9 mouse cellular contexts compared by ENCODE assay signal in genomic region chr8:26351643-26352540, GRCm38 (mm10).
DNase-seq lines count a peak whose midpoint lies in the region; ATAC-seq and TF ChIP-seq lines count a peak whose summit lies in the region.
"Had no signal": no experiment of that assay in that cellular context is flagged by ENCODE, and none has a peak within 500 bp of the region (broad histone marks: within the 10 kb centered on the region; RNA-seq: fewer than 3 reads in every experiment).

No protein-coding gene starts in this region.

- no peak for TF ChIP-seq POLR2A in lung, adult 2 months (IDR thresholded peaks at IDR 0.05; ENCODE audit: borderline replicate concordance, extremely low read depth, low read depth, low read length)

- no peaks in the 10 kb centered on the region for H3K27me3 ChIP-seq in heart, embryonic 13.5 days (replicated peaks)
- 0 out of 2 replicates have a peak, but pooled peaks cover 3% of the 10 kb centered on the region for H3K27me3 ChIP-seq in kidney, postnatal 0 days (ENCODE audit: insufficient read depth, low read length)

- H3K4me3 ChIP-seq in heart, embryonic 13.5 days = peak overlapping the region; percentile 49
- peak overlapping the region; percentile 17 for H3K4me3 ChIP-seq in kidney, postnatal 0 days (replicated peaks; ENCODE audit: low read depth, low read length)
- H3K4me3 ChIP-seq in lung, adult 2 months (replicated peaks; ENCODE audit: extremely low read depth, low read depth, low read length) = no peak overlapping the region

- 33% methylated on average over 21 of the region's 21 CpGs for WGBS in heart, embryonic 13.5 days
- 8% methylated on average over 21 of the region's 21 CpGs for WGBS in kidney, postnatal 0 days
- WGBS in lung, adult 2 months = 24% methylated on average over 21 of the region's 21 CpGs

- no peak for TF ChIP-seq CTCF in kidney, postnatal 0 days (IDR thresholded peaks at IDR 0.05; ENCODE audit: low read depth)
- TF ChIP-seq CTCF in lung, adult 2 months (IDR thresholded peaks at IDR 0.05; ENCODE audit: insufficient read depth, low read length) = no peak

- H3K9me3 ChIP-seq in heart, embryonic 13.5 days = no peaks in the 10 kb centered on the region
- H3K9me3 ChIP-seq in kidney, postnatal 0 days (replicated peaks; ENCODE audit: low read length) = no peaks in the 10 kb centered on the region
- H3K9me3 ChIP-seq: G1E had no signal

- H3K36me3 ChIP-seq in heart, embryonic 13.5 days = no peaks in the 10 kb centered on the region
- H3K36me3 ChIP-seq in kidney, postnatal 0 days (ENCODE audit: insufficient read depth, low read length) = no peaks in the 10 kb centered on the region
- H3K36me3 ChIP-seq: G1E had no signal

- peak overlapping the region; percentile 69 for H3K9ac ChIP-seq in heart, embryonic 13.5 days
- H3K9ac ChIP-seq in kidney, postnatal 0 days (ENCODE audit: low read depth, low read length) = no peak overlapping the region

- H3K4me2 ChIP-seq in heart, embryonic 13.5 days = peak overlapping the region; percentile 73
- peak overlapping the region; percentile 58 for H3K4me2 ChIP-seq in kidney, postnatal 0 days (ENCODE audit: low read length)

- peak overlapping the region; percentile 91 for H3K27ac ChIP-seq in heart, embryonic 13.5 days (replicated peaks)
- peak overlapping the region; percentile 88 for H3K27ac ChIP-seq in kidney, postnatal 0 days

- ATAC-seq in heart, embryonic 13.5 days (ENCODE audit: extremely low read depth, insufficient number of reproducible peaks, low FRiP score, low TSS enrichment) = peak; percentile 62; the same call in 1 of the 2 replicates
- ATAC-seq in kidney, postnatal 0 days (replicated peaks; ENCODE audit: low FRiP score, low read depth) = peak; percentile 78

- peak; percentile 55 for DNase-seq in right cerebral cortex, adult 18-20 months
- DNase-seq in right cerebral cortex, postnatal 14 days = no peak
- DNase-seq in fat pad, adult 2 months (ENCODE audit: extremely low read depth, low read depth, low spot score) = peak; percentile 73
- peak; percentile 87 for DNase-seq in kidney, postnatal 0 days (ENCODE audit: low spot score)
- DNase-seq in lung, adult 2 months = peak; percentile 20
- peak; percentile 9 to 11 for DNase-seq in right cerebral cortex, adult 2 months (ENCODE audit: low spot score in 2 of 2)
- DNase-seq in spleen, adult 18-20 months = no peak

- peaks cover 42% of the 10 kb centered on the region for H3K4me1 ChIP-seq in heart, embryonic 13.5 days
- H3K4me1 ChIP-seq in kidney, postnatal 0 days (replicated peaks; ENCODE audit: insufficient read depth, low read length) = peaks cover 14% of the 10 kb centered on the region; the same call in 1 of the 2 replicates
- no peaks in the 10 kb centered on the region; the same call in none of the 2 replicates for H3K4me1 ChIP-seq in lung, adult 2 months (ENCODE audit: control insufficient read depth, insufficient read depth, low read length)

Comparison
In these comparisons a context has a peak if more than half of its experiments do, and no peak if none do; other contexts are left out.
1. DNase-seq: peak in right cerebral cortex, adult 18-20 months (single experiment), fat pad, adult 2 months (single experiment), kidney, postnatal 0 days (single experiment), lung, adult 2 months (single experiment) and right cerebral cortex, adult 2 months (2 of 2); none in right cerebral cortex, postnatal 14 days (single experiment) and spleen, adult 18-20 months (0 of 2).